Mouse (Mus musculus) lung, adult 2 months (tissue): ENCODE results near the gene Adap1.

ENCODE experiments used
- CTCF ChIP-seq: fragments of 200-500 bp; IDR thresholded peaks from 2 replicates; pipeline ENCODE4 v1.5.1; 2011; ENCODE audit warnings: mild to moderate bottlenecking, low read length, control low read depth; ENCODE audit not compliant: insufficient read depth
- POLR2A ChIP-seq: fragments of 200-500 bp; IDR thresholded peaks from 2 replicates; pipeline ENCODE4 v1.6.1; 2011; ENCODE audit warnings: low read depth, mild to moderate bottlenecking, control low read depth, low read length, borderline replicate concordance; ENCODE audit errors: extremely low read depth

DNA sequence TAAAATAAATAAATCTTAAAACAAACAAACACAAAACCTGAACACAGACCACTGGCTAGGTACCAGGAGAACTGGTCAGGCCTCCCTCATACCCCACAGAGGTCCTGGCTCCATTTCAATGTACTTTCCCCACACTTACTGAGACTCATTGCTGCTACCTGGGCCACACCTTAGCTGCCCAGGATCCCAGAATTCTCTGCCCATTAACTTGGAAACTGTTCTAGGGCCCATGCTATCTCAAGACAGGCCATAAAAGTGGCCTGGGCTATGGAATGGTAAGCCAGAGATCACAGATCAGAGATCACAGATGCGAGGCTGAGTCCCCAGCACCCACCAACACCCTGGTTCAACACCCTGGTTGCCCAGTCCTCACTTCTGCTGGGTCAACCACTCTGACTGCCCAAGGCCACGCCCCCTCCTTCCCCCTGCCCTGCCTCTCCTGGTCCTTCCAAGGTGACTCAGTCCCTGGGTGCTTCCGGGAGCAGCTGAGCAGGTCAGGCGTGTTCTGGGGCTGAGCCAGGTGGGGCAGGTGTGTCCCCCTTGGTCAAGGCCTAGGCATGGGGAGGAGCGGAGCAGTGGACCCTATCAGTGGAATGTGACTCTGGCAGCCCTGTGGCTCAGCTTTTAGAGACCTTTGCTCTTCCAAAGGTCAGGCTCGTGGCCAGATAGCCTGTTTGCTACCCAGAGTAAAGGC is 8.3 kb downstream of the Adap1 start:
- TF ChIP-seq CTCF (no peak), POLR2A (no peak)
